Mouse (Mus musculus) Patski (cell line): ENCODE results near the gene Naaladl2. TPM values are rescaled to one million over a fixed set of nuclear protein-coding genes. Genes with fewer than 3 reads are reported as not detected.

Experiments
- ATAC-seq: fragments of 100-300 bp; one replicate; pipeline ENCODE4 v1.8.0; 2021
- CTCF ChIA-PET: fragments of 350-600 bp; sonication (Branson Sonifier 250); formaldehyde crosslinking; loops from one replicate; lab custom pipeline; 2022; ENCODE audit warnings: inconsistent platforms; lab: Charles Lee
- POLR2A ChIA-PET: fragments of 350-600 bp; sonication (Branson Sonifier 250); formaldehyde crosslinking; loops from one replicate; lab custom pipeline; 2022; ENCODE audit warnings: antibody characterized with exemption, inconsistent platforms; lab: Charles Lee
- DNase-seq: peaks from one replicate; pipeline ENCODE4 v3.0.0-alpha.2; 2011; ENCODE audit warnings: low read depth, low spot score
- H3K27me3 ChIP-seq: fragments of 371-371 bp; one replicate; pipeline ENCODE4 v1.5.1; 2021
- CTCF ChIP-seq: fragments of 100-300 bp; IDR thresholded peaks from one replicate; pipeline ENCODE4 v1.5.1; 2021
- in situ Hi-C: fragments of 300-500 bp; cut with MboI; formaldehyde crosslinking; loops from 3 replicates; pipeline ENCODE4 v1.11.1; 2018; ENCODE audit warnings: low pct_unique_long_range_greater_than_20kb, mixed read lengths
- polyA plus RNA-seq: library from polyadenylated mRNA; unstranded; gene quantifications from one replicate; pipeline ENCODE4 v1.2.3, GENCODE M21; 2021

Gene Naaladl2
- polyA plus RNA-seq, 1 experiment from 2014 or later: 3.7 TPM

- no peak for TF ChIP-seq CTCF
- ChIA-PET POLR2A (interaction anchor here (0.7 kb wide), 1 partner anchor 19 kb away, joined by 3 read pairs; no protein-coding TSS in a partner anchor), CTCF (no interaction called here)
- H3K27me3 ChIP-seq: no peaks in the 10 kb centered on the region
- ATAC-seq: no peak
- in situ Hi-C loops: no loop called here
- no peak for DNase-seq
Measured at GRCm38 (mm10) chr3:23817585-23817984, 1326.5 kb downstream of the Naaladl2 start.

- in situ Hi-C loops: no loop called here
- POLR2A ChIA-PET: no interaction called here
- CTCF ChIA-PET: no interaction called here
- no peaks in the 10 kb centered on the region for H3K27me3 ChIP-seq
- DNase-seq (no peak), ATAC-seq (no peak)
- no peak for TF ChIP-seq CTCF
Measured at GRCm38 (mm10) chr3:23758746-23759145, 1385.3 kb downstream of the Naaladl2 start.
